Mouse (Mus musculus) adipocyte (in vitro differentiated cells): ENCODE results near the gene Dgcr2.

Experiments used
- DNase-seq: peaks from one replicate; pipeline ENCODE4 v3.0.0-alpha.2; 2016; ENCODE audit warnings: low spot score

Gene Dgcr2

GRCm38 (mm10) chr16:17898462-17898861 is at the start of gene Dgcr2, which contains the start of gene Tssk2:
Gene Dgcr2 (minus strand): TSS chr16:17898562.
Gene Tssk2 (plus strand): TSS chr16:17898637.
- no peak for DNase-seq

DNA sequence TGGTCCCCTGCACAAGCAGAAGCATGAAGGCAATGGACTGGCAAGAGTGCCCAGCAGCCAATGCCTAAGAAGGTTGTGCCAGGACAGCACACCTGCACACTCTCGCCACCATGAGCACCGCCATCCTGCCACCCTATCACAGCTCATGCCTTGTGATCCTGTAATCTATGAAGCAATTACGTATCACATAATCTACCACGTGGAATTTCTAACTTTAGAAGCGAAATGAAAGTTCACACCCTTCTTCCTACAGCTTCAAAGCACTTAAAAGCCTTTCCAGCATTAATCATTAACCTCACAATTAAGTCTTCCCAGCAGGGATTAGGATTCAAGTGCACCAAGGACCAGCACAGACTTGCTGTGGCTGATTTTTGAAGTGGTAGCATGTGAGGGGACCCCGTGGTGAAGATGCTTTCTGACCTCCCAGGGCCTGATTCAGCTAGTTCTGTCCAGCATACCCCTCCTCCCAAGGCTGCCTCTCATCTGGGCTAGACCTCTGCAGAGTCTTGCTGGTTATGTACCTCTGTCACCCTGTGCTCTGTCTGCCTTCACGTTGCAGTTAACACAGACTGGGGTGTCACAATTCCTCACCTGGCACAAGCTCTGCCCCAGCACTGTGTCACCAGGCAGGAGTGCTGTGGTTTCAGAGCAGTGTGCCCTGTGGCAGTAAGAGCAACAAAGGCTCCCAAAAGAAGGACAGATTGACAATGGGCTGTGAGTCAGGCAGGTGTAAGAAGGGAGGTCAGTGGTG is 46.9 kb upstream of the Dgcr2 start:
- DNase-seq = no peak

DNA sequence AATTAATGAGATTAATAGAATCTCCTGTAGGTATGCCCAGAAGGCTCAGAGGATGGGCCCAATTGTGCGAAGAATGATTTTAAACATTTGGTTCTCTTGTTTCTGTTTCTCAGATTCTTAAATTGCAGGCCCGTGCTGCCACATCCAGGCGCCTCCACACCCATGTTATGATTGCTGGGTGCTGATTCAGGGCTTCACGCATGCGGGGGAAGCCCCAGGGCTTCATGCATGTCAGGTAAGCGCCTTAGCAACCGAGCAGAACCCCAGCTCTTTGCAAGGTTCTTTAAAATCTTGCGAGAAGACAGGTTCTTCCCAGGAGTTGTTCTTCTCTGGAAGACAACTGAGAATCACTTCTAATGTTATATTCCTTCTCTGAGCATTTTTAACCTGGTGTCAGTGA is 45.1 kb upstream of the Dgcr2 start:
- DNase-seq = no peak

DNA sequence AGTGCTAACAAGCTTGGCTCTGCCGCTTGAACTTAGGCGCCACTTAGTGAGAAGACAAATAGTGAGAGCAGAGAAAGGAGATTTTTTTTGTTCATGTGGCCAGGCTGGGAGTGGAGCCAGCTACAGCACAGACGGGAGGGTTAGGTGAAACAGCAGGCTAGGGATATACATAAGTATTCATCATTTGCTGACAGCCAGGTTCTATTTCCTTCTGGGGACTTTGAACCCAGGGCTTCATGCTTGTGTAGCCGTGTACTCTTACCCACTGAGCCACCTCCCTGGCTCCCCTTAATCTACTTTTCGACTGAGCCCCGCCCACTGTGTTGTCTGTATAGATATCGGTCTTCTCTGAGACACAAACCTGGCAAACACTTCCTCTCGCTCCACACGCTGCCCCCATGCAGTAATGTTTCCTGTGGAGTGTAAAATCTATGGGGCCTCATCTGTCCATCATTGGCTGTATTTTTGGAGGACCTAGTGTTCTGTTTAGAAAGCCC is 40.9 kb upstream of the Dgcr2 start:
- DNase-seq = peak; percentile 84

DNA sequence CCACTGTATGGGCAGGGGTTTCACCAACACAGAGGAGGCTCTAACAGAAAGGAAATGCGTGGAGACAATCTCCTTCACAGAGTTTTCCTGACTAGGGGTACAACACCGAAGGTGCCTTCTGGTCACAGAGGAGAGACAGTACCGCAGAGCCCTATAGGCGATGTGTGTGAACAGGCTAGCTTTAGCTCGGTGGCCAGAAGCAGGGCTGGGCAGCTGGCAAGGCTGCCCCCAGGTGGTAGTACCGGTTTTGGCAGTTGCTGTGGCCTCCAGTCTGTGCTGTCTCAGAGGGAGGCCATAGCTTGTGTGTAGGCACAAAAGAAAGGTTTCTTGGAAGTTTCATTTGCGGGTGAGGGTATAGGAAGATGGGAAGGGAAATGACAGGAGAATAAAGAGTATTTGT is 40.5 kb upstream of the Dgcr2 start:
- peak; percentile 85 for DNase-seq

DNA sequence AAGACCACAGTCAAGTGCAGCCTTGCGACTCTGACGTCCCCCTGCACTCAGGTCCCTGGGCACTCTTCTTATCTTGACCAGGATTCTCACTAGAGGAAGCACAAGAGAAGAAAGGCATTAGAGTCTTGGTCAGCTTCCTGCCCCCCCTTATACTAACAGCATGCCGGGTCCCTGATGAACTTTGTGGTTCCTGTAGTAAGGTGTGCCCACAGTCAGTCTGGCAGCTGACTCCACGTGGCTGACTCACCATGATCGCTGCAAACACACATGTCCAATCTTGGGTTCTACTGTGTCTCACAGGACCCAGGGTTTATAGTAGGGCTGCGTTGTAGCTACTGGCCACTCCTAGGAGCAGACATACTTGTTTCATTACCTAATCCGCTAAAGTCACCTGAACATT is 39.8 kb upstream of the Dgcr2 start:
- no peak for DNase-seq

DNA sequence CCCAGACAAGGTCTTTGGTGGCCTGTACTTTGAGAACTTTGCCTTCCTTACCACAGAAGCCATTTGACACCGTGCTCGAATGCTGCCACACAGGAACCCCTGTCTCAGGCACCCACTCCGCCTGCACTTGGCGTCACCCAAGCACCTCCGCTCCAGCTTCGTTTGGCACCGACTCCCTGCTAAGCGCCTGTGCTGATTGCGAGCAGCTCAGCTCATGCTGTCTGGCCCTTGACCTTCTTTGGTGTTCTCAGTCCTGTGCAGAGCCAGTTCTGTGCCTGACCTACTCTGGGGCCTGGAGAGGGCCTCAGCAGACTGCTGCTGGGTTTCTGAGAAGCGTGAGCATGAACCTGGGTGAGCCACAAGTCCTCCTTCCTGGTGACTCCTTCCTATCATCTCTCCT is 38.4 kb upstream of the Dgcr2 start:
- peak; percentile 80 for DNase-seq

DNA sequence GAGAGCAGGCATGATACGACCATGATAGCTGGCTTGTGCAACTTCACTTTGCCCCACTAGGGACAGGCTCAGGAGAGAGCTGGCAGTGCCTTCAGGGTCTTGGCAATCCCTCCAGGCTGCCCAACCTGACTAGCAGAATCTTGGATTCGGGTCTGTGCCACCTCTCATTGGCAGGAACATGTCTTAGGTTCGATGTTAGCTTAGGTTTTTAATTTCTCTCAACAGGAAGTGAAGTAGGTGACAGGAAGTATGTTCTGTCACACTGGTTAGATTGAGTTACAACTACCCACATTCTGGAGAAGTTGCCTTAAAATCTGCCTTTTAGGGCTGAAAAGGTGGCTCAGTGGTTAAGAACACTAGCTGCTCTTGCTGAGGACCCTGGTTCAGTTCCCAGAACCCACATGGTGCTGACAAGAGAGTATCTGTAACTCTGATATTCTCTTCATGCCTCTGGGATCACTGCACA is 36.1 kb upstream of the Dgcr2 start:
- DNase-seq = peak; percentile 68

DNA sequence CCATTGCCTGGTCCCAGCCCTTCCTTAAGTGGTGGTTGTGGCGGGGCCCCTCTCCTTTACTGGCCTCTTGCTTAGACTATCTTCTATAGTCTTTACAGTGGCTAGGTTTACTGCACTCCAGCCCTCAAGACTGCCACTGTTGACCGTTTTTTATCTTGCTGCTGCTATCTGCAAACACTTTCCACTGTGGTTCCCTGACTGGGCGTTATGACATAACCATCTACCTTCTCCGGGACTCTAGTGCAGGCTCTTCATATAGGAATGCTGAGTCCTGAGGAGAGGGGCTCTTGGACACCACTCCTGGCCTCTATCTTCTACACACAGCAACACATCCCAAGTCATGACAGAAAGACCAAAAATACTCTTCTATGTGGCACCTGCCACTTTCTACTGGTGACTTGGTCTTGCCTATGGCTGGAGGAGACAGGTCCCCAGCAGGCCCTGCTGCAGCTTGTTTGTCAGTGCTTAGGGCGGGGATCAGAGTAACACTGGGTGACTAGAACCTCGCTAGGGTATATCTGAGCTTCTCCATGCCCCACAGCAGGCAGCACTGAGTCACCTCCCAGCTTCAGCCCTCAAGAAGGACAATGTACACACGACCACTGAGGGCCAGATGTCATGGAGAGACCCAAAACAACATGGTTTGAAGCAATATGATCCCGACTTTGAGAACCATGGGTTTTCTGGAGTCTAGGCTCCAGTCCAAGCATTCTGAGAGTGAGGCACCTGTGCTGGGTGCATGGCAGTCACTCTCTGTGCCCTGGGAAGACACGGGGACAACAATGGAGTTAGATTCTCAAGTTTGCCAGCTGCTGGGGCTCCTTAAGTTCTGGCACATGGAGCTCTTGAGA is 35.5 kb upstream of the Dgcr2 start:
- no peak for DNase-seq

- no peak for DNase-seq
Observed at GRCm38 (mm10) chr16:17931906-17932460, 33.6 kb upstream of the Dgcr2 start.

DNA sequence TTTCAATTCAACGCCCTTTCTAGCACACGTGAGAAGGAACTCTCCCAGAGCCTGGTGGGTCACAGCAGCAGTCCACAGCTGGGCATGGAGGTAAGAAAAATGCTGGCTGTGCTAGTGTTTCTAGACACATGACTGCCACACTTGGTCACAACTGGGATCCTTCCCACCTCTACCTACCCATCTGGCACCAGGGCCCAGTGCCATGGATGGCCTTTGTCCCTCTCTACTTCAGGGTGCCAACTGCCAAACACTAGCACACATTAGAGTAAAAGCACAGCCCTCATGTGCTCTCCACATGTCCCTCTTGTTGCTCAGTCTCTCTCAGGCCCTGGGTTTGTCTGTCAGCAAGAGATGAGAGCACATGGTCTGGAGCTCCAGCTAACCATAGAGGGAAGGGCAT is 31.3 kb upstream of the Dgcr2 start:
- peak; percentile 69 for DNase-seq

- DNase-seq = no peak
Observed at GRCm38 (mm10) chr16:17929211-17929610, 30.8 kb upstream of the Dgcr2 start.

DNA sequence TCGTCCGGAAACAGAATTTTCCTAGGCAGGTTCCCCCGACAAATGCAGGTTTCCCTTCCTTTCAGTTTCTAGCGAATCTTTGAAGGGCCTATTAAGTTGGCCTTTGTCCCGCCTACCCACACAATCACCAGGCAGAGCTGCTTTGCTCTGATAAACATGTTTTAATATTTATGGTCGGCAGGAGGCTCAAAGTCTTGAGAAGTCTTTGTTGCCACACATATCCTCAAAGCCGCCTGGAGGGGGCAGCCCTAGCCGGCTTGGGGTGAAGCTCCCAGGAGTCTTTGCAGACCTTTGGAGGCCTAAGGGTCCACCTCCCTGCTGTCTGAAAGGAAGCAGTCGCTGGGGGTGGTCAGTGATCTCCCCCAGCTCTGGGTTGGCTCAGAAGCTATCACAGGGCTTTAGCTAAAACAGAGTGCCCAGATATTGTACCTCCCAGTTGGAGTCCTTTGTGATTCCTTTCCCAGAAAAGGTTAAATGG is 30.3 kb upstream of the Dgcr2 start:
- DNase-seq = peak; percentile 96

DNA sequence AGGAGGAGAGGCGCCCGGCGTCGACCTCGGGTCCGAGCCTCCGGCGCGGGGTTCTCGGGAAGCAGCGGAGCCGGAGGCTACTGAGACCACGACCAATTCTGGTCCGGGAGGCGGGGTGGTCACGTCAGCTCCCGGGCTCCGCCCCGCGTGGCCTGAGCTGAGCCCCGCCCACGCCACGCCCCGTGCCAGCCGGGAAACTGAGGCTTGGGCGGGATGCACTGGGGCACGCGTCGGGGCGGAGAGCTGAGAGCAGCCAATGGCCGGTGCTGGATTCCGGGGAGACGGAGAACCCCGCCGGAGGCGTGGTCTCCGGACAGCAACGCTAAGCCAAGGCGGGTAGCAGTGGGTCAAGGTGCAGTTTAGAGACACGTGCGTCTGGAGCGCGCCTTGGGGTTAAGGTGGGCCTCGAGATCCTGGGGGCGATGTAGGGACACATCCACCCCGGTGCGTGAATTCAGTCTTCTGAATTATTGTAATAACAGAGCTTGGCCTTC is 29.8 kb upstream of the Dgcr2 start, which contains the start of gene Slc25a1:
TSS of gene Slc25a1 (minus strand) at position 133 of the 494 bp plus-strand sequence.
- peak; percentile 91 for DNase-seq

DNA sequence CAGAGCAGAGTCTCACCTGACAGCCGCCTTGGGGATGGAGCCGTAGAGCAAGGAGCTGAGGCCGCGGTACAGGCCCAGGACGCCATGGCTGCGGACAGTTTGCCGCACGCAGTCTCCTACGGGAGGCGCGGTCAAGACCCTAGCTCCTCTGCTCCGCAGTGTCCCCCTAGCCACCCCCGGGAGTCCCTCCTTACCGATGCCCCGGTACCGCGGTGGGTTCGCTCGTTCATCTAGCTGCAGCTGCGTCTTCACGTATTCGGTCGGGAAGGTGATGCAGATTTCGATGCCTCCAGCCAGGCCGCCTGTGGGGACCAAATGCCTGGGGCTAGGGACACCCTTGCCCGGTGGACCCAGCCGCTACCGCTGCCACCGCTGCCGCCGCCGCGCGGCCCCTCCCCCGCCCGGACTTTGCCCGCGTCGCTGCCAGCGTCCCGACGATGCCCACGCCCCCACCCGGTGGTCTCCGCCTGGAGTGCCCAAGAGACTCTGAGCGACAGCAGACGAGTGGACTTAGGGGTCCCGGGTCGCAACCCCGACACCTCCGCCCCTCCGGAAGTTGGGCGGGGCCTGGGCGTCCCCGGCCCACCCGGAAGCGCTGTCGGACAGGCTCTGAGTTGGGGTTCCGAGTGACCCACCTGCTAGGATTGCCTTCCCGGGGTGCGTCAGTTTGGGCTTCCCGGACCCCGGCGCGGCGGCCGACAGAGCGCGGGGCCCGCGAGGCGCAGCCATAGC is 29.2 kb upstream of the Dgcr2 start:
- DNase-seq = no peak

DNA sequence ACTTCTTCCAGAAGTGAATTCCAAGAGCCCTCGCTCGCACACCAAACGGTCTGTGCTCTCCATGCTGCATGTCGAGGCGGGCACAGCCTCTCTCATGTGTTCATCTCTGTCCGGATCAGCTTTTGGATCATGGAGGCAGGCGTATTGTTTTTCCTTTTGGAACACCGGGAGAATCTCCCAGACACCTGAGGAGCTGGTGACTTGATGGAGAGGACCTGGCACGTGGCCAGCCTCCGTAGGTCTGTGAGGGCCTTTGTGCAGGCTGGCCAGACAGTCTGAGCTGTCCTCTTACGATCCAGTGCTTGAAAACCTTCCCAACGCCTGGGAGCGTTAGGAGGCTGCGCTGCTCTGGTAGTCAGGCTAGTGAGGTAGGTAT is 23.8 kb upstream of the Dgcr2 start:
- no peak for DNase-seq

DNA sequence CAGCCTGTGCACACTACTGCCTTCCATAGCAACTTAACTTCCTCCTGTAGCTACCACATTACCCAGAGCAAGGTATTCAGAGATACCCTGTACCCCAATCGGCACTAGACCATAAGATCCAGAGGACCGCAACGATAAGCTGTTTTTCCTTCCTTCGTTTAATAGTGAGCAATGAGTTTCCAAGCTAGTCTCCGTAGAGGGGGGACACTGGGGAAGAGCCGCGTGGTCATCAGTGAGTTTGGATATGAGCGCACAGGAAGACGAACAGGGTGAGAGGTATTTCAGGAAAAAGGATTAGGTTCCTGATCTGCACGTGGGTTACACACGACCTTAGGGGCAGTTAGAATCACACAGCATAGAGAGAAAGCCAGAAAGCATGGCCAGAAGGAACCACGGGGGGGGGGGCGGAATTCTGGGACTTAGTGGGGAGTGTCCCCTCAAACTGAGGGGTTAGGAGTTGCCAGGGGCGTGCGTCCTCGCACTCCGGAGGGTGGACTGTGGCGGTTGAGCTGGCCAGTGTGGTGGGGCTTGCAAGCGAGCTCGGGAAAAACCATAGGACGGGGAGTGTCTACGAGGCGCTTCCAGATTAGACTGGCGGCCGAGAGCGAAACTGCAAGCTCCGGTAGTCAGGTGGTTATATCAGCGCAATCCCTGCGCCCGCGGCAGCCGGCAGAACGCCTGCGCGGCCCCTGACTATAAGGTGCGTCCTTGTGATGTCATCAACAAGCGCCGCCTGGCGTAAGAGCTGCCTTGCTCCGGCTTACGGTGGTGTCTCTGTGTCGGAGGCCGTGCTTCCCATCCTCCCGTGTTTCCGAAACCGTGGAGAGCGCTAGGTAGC is 23.2 kb upstream of the Dgcr2 start:
- peak; percentile 99 for DNase-seq

DNA sequence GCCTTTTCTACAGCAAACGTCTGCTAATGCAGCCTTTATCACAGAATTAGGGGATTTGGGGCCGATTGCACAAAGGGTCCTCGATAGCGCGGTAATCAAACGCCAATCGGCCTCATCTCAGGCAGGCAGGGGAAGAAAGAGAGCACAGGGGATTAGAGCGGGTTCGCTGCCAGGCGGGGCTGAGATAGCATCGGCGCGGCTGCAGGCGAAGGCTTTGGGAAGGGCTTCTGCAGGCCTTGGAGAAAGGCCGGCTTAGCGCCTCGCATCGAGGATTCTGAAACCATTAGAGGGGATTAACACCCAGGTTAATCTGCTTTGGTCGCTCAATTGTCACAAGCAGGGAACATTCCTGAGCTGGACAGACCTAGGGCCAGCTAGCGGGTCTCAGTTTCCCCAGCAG is 22.2 kb upstream of the Dgcr2 start:
- DNase-seq = no peak

GRCm38 (mm10) chr16:17914307-17915249 is 16.2 kb upstream of the Dgcr2 start, which contains the start of gene Gsc2:
Gene Gsc2 (minus strand): TSS chr16:17915059.
- DNase-seq = no peak
